Mouse (Mus musculus) layer of hippocampus, adult 9-10 months (tissue): ENCODE data around the gene Srsf2.
"Not testable (repeated sequence)": the region's sequence is repeated elsewhere in the genome, so short reads cannot be mapped to it uniquely, and the experiment has no call there.

ENCODE experiments used
- DNase-seq: peaks from one replicate; pipeline ENCODE4 v3.0.0; 2022; ENCODE audit warnings: low spot score

The Srsf2 gene

DNA sequence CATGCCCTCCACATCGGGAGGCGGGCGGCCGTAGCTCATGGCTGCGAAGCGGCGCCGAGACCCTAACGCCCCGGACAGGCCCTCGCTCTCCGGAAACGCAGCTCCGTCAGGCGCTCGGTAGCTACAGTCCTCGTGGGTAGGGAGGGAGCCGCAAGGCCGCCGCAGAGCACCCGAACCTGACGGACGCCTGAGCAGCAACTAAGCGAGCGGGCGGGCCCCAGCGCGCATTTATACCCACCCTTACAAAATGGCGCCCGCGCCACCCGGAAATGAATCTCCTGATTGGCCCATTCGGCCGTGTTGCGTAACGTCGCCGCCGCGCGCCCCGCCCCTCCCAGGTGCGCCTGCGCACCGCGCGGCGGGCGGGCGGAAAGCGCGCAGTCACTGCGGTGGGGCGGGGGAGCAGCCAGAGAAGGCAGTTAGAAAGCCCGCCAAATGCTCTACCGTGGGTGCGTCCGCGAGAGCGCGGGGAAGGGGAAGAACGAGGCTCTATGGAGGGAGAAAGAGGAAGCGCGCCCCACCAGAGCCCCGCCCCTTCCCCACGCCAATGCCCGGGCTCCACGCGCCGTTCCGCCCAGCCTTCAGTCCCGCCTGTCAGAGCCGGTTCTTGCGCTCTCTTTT, at the start of gene Srsf2:
TSS of gene Srsf2 (minus strand) at position 204 of the 621 bp plus-strand sequence.
- peak; percentile 93 for DNase-seq

GRCm38 (mm10) chr11:116902588-116902987, 49.7 kb upstream of the Srsf2 start:
- not testable (repeated sequence) for DNase-seq

DNA sequence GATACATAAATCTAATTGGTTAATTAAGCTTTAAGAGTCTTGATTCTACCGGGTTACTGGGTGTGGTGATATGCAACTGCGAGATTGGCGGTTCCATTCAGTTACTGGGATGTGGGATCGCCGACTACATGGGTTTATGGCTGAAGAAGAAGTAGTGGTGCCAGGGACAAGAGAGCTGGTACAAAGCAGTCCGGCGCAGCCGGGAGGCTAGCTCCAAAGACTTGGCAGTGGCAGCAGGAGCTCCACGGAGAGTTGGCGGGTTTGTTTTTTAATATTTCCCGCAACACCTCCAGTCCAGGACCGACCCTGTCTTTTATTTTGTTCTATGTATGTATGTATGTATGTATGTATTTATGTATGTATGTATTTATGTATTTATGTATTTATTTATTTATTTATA, 46.4 kb upstream of the Srsf2 start:
- DNase-seq = no peak

DNA sequence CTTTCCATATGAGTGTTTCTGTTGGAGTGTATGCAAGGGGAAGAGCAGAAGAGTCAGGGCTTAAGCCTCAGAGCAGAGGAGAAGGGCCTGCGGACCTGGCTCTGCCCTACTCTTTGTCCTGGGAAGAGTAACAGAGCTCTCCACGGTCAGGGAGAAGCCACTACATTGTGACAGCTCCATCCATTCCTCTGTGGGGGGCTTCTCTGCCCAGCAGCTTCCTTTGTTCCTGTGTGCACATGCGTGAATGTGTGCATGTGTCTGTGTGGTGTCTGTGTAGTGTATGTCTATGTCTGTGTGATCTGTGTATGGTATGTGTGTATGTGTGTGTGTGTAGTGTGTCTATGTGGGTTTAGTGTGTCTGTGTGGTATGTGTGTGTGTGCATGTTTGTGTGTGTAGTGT, 42.5 kb upstream of the Srsf2 start:
- DNase-seq = no peak

GRCm38 (mm10) chr11:116893532-116894442, 40.9 kb upstream of the Srsf2 start:
- DNase-seq = no peak

GRCm38 (mm10) chr11:116887136-116887535, 34.2 kb upstream of the Srsf2 start:
- no peak for DNase-seq

DNA sequence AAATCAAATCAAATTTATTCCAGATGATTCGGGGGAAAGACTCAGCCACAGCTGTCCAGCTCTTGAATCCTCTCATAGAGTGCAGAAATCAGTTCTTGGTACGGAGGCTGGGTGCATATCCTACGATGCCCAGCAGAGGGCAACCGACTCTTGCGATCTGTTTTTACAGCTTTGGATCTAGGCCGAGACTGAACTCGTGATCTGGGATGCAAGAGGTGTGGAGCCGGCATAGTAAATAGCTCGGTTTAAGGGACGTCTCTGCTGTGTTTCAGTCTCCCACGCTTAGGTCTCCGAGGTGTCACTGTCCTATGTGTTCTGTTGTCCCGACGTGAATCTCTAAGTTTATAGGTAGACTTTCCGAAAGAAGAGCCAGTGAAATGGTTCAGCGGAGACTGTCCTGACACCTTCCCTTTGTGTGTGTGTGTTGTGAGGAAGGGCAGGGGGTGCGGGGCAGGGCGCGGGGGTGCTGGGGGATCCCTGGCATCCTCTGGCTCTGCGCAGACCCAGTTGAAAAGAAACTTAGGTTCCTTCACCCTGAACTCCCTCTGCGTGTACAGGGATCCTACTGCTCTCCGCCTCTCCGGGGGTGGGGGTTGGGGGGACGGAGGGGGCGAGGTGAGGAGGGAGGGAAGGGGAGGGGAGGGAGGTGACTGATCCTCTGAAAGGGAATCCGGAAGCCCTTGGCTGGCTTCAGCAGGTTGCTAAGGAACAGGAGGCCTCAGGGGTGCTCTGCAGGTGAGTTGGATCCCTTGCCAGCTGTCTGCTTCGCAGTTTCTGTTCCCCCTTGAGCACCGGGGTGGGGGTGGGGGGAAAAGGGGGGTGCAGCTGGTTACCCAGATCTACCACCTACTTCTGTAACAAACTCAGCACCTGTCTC, 32.6 kb upstream of the Srsf2 start:
- DNase-seq = peak; percentile 71

DNA sequence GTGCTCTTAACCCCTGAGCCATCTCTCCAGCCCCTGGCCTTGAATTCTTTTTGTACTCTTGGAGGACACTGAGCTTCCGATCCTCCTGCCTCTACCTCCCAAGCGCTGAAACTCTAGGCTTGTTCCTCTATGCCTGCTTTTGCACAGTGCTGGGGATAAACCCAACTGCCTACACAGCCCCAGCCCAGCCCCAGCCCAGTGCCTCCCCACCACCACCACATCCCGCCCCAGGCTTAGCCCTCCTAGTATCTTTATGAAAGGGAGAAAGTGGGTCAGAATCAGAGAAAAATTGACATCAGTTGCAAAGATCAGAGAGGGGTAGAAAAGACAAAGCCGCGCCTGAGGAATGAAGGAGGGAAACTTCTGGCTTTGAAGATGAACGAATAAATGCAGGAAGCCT, 31.2 kb upstream of the Srsf2 start:
- DNase-seq = no peak

DNA sequence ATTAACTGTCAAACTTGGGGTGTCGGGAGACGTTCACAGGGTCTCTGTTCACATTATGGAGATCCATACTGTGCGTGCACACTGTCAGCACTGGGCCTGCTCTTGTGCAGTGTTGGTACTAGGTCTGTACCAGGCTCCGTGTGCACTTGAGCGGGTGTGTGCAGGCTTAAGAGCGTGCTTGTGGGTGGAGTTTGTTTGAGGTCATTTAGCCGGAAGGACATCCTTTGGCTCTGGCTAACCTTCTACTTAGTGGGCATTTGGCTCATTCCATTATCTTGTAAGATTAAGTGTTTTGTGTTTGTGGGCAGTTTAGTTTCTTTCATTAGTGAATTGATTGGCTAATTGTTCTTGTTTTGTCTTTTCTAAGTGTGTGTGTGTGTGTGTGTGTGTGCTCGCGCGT, 29.6 kb upstream of the Srsf2 start:
- DNase-seq = no peak

- no peak for DNase-seq
Observed at GRCm38 (mm10) chr11:116881440-116881839, 28.5 kb upstream of the Srsf2 start.

- no peak for DNase-seq
Observed at GRCm38 (mm10) chr11:116880839-116881238, 27.9 kb upstream of the Srsf2 start.

DNA sequence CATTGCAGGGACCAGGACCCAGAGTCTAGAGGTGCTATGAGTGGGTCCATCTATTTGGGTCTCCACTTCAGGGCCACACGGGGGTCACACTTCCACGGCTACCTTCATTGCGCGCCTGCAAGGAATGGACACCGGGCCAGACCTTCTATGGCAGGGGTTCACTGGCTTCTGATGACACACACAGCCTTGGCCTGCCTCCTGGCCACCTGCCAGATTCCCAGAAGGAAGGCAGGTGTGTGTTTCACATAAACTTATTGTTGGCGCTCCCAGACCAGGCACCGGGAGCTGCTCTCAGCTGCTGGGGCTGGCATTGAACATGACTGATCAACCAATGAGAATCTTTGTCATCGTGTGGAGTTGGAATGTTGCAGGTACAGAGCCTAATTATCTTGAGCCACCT, 25.6 kb upstream of the Srsf2 start:
- DNase-seq = no peak

GRCm38 (mm10) chr11:116873987-116874386, 21.1 kb upstream of the Srsf2 start:
- no peak for DNase-seq

- DNase-seq = no peak
Observed at GRCm38 (mm10) chr11:116871538-116871937, 18.6 kb upstream of the Srsf2 start.

DNA sequence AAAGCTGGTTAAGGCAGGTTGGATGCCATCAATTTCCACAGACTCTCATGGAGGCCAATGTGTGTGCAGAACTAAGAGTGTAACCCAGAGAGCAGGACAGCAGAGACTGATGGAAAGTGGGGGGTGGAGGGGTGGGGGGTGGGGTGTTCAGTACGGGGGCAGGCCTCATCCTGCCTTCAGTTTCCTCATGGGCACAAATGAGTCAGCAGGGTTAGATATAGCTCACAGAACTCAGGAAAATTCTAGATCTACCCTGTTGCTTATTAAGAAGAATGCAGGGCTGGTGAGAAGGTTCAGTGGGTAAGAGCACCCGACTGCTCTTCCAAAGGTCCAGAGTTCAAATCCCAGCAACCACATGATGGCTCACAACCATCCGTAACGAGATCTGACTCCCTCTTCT, 16.7 kb upstream of the Srsf2 start:
- no peak for DNase-seq

DNA sequence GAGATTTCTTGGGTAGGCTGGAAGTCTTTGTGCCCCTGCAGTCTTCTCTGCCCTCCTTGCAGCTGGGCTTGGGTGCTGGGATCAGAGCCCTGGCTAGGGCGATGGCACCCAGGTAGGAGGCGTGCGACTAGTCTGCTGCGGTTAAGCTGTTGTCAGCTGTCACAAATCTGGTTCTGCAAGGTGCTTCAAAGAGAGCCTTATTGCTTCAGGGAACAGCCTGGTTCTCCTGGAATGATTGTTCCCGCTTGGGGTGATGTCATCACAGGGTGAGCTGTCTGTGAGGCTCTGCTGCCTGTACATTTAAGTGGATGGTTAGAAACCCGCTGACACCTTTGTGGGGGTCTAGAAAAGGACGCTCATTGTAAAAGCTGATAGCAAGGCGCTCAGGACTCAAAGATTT, 16.3 kb upstream of the Srsf2 start:
- DNase-seq = no peak

GRCm38 (mm10) chr11:116868129-116868528, 15.2 kb upstream of the Srsf2 start:
- no peak for DNase-seq

DNA sequence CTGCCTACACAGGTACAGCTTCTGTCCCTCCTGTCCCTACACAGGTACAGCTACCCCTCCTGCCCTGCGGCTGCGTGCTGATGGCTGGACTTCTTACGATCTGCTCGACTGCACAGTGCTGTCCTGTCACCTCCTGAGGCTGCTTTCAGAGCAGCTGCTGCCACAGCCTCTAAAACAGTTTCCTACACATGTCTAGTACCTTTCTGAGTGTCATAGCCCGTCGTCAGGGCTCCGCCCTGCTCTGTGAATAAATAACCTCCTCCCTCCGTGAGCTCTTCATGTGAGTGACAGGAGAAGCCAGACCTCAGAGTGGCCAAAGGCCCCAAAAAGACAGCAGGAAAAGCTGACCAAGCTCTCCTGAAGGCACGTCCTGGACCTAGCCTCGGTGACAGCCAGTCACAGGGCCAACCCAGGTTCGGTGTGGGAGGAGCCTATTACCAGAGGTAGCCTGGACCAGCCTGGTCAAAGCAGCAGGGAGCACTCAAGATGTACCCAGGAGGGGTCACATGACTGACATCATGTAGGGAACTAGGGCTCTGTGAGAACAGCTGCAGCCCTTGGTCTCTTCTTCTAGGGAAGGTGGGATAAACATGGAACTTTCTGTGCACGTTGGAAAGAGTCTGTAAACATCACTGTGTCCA, 13.2 kb upstream of the Srsf2 start:
- no peak for DNase-seq

GRCm38 (mm10) chr11:116864444-116864843, 11.6 kb upstream of the Srsf2 start:
- no peak for DNase-seq

DNA sequence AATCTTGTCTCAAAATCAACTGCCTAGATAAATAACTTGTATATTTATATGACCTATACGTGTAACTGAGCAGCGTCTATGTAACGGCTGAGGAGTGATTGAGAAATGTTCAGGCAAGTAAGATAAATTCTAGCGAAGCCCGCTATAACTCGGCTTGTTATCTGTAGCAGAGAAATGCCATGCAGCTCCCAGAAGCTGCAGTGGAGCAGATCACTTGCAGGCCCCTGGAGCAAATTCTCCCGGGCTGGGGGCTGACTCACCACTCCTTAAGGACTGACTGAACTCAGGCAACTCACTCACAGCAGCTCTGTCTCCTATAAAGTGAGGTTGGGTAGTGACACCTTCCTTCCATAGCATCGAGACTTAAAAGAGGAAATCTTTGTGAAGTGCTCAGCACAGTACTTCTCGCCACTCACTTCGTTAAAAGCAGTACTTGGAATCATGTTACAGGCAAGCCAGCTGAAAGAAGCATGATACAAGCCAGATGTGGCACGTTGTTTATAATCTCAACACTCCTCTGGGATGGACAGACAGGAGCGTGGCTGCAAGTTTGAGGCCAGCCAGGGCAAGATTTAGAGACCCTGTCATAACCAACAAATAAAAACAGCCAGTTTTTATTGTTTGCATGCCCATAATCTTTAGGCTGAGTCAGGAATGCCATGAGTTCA, 4.4 kb upstream of the Srsf2 start:
- DNase-seq = no peak

GRCm38 (mm10) chr11:116854279-116854678, 1.4 kb upstream of the Srsf2 start:
- no peak for DNase-seq
